Mouse (Mus musculus): ENCODE data around the gene Cd72.
"Not testable (repeated sequence)": the region's sequence is repeated elsewhere in the genome, so short reads cannot be mapped to it uniquely, and the experiment has no call there.

The Cd72 gene

GRCm38 (mm10) chr4:43454041-43454836 is at the start of gene Cd72:
TSS of gene Cd72 (minus strand) at chr4:43454628.
- peak; percentile 24 for DNase-seq

GRCm38 (mm10) chr4:43503506-43503905 is 49.1 kb upstream of the Cd72 start:
- no peak for DNase-seq

GRCm38 (mm10) chr4:43503041-43503440 is 48.6 kb upstream of the Cd72 start:
- no peak for DNase-seq

- peak; percentile 96 for DNase-seq
Measured at GRCm38 (mm10) chr4:43499407-43500333, 45.2 kb upstream of the Cd72 start, which contains the start of gene Arhgef39. TSS of gene Arhgef39 (minus strand) at chr4:43499695.

- peak; percentile 81 for DNase-seq
Measured at GRCm38 (mm10) chr4:43498983-43499382, 44.6 kb upstream of the Cd72 start.

DNA sequence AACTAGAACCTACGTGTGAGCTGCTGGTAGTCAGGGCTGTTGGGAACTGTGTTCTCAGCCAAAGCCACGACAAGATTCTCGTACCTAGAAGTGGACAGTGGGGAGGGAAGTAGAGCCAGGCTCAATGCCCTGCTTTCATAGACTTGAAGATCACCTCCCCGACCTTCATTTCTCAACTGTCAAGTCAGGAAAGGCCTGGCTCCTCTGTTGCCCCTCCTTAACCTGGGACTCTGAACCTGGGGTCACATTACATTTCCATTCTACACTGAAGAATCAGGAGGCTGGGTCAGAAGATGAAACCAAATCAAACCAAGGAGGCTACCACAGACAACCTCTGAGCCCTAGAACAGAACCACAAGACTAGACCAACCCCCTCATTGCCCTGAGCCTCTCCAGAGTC is 43.5 kb upstream of the Cd72 start:
- DNase-seq: no peak

DNA sequence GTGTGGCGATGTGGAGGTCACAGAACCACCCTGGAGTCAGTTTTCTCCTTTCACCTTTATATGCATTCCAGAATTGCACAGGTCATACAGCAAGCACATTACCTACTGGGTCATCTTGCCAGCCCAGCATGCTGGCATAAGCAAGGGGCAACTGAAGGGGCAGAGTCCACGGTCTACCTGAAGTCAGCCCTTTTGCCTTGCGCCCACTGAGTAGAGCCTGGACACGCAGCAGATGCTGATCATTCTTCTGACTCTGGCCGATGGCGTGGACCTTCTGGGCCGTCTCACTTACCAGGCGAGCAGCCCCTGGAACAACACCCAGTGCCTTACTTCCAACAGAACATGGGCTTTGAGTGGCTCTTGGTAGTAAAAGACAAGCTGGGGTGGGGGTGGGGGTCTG is 43.0 kb upstream of the Cd72 start:
- no peak for DNase-seq

DNA sequence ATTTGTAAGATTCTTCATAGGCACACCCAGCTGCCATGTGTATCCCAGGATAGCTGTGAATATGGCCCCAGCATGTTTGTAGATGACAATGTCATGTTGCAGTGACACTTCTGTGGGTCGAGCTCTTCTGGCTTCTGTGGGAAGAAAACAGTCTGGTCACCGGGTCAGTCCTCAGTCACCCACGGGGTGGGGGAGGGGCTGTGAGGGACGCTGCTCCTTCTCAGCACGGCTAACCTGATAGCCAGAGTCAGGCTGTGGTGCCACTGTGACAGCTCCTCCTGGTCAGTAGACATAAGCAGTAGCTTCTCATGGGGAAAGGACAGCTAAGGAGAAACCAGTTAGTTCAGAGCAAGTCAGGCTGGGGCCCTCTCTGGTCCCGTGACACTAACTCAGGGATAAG is 42.2 kb upstream of the Cd72 start:
- no peak for DNase-seq

- peak; percentile 35 for DNase-seq
Measured at GRCm38 (mm10) chr4:43493846-43494240, 39.4 kb upstream of the Cd72 start.

DNA sequence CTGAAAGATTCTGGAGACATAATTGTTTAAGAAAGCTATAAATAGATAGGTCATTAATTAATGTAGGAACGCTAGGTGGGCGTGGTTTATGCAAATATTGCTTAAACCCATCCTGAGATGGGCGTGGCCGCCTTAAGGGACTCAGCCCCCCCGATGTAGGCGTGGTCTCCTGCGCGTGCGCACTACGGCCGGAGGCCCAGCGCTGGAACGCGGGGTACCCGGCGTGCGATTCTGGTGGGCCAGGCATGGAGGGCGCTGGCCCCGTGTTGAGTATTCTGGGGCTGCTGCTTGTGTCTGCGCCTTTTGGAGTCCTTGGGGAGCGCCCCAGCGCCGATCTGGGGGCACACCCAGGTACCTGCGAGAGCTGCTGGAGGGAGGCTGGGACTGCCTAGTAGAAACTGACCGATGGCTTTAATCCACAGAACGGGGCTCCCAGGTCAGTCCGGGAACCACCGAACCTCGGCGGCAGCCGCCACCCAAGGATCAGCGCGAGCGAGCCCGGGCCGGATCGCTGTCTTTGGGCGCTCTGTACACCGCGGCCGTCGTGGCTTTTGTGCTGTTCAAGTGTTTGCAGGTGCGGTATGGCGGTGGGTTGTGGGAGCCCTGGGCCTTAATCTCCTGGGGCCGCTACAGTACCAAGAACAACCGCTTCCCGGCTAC is 38.9 kb upstream of the Cd72 start:
- DNase-seq: peak; percentile 99

- peak; percentile 96 for DNase-seq
Measured at GRCm38 (mm10) chr4:43492821-43493185, 38.4 kb upstream of the Cd72 start, which contains the start of gene Ccdc107. TSS of gene Ccdc107 (plus strand) at chr4:43492900.

- no peak for DNase-seq
Measured at GRCm38 (mm10) chr4:43492101-43492820, 37.8 kb upstream of the Cd72 start.

- DNase-seq: no peak
Measured at GRCm38 (mm10) chr4:43490801-43491200, 36.4 kb upstream of the Cd72 start.

DNA sequence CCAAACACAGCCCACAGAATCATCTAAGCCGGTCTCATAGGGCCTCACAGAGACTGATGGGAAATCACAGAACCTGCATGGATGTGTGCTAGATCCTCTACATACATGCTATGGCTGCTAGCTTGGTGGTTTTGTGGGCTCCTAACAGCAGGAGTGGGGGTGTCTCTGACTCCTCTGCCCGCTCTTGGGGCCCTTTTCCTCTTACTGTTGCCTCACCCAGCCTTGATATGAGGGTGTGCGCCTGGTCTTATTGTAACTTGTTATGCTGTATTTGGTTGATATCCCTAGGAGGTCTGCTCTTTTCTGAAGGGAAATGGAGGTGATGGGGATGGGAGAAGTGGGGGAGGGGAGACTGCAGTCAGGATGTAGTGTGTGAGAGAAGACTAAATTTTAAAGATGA is 35.2 kb upstream of the Cd72 start:
- DNase-seq: no peak

GRCm38 (mm10) chr4:43485666-43486065 is 31.2 kb upstream of the Cd72 start:
- DNase-seq: not testable (repeated sequence)

- no peak for DNase-seq
Measured at GRCm38 (mm10) chr4:43483535-43484091, 29.2 kb upstream of the Cd72 start, which contains the start of gene Sit1. TSS of gene Sit1 (minus strand) at chr4:43483734.

- no peak for DNase-seq
Measured at GRCm38 (mm10) chr4:43482591-43482990, 28.2 kb upstream of the Cd72 start.

- DNase-seq: no peak
Measured at GRCm38 (mm10) chr4:43481894-43482456, 27.5 kb upstream of the Cd72 start.

DNA sequence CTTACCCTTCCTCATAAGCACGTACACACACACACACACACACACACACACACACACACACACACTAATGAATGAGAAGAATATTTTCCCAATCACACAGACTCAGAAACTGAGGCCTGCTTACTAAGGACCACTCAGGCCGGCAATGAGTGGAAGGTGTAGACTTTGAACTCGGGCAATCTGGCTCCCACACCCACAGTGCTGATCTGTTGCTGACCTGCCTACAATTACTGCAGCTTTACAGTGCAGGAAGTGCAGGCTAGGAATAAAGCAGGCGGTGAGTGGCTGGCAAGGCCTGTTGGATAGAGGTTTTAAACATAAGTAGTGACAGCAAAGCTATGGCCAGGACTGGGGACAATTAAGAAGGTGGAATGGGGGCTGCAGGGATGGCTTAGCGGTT is 26.6 kb upstream of the Cd72 start:
- DNase-seq: no peak

- peak; percentile 86 for DNase-seq
Measured at GRCm38 (mm10) chr4:43478906-43479832, 24.7 kb upstream of the Cd72 start.

DNA sequence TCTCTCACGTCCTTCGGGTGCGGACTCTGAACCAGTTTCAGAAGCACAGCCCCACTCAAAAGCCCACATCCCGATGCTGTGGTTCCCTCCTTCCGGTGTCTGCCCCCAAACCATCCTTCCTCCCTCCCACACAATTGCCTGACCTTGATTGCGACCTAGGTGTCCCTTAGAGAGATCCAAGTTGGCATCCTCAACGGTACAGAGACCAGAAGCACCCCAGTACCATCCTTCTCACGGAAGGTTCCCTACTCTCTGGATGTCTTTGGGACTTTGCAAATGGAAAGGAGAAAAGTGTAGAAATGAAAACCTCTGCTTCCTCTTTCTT is 24.1 kb upstream of the Cd72 start:
- no peak for DNase-seq
